Mouse (Mus musculus) bone marrow, adult 2 months (tissue): ENCODE results near the gene Ubqln4.
"Not testable (repeated sequence)": the region's sequence is repeated elsewhere in the genome, so short reads cannot be mapped to it uniquely, and the experiment has no call there.

Source experiments
- CTCF ChIP-seq: fragments of 200-500 bp; IDR thresholded peaks from 2 replicates; pipeline ENCODE4 v1.5.1; 2011; ENCODE audit warnings: low read length, control low read depth; ENCODE audit not compliant: control insufficient read depth, insufficient read depth
- POLR2A ChIP-seq: fragments of 200-500 bp; IDR thresholded peaks from 2 replicates; pipeline ENCODE4 v1.6.1; 2011; ENCODE audit warnings: low read depth, mild to moderate bottlenecking, control low read depth, low read length, borderline replicate concordance; ENCODE audit not compliant: control insufficient read depth

GRCm38 (mm10) chr3:88577846-88578245 is 24.3 kb downstream of the Ubqln4 start:
- TF ChIP-seq CTCF, POLR2A: not testable (repeated sequence)
